26 mouse cellular contexts compared by ENCODE assay signal in the genomic region with DNA sequence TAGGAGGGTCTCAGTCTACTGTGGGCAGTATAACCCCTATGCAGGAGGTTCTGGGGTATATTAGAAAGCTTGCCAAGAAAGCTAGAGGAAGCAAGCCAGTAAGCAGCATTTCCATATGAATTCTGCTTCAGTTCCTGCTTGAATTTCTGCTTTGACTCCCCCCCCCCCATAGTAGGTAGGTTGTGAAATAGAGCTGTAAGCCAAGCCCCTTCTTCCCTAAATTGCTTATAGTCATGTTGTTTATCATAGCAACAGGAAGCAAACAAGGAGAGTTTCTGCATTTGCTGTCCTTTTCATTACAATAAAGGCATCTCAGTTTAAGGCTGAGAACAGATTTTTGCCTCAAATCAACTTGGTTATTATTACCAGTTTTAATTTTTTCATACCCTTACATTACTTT.
"Had no signal": no experiment of that assay in that cellular context is flagged by ENCODE, and none has a peak within 500 bp of the region (broad histone marks: within the 10 kb centered on the region; RNA-seq: fewer than 3 reads in every experiment).

No protein-coding gene starts in this region.

- H3K4me2 ChIP-seq: heart, embryonic 11.5 days; heart, embryonic 13.5 days; heart, embryonic 15.5 days; hindbrain, embryonic 13.5 days; hindbrain, embryonic 15.5 days; kidney, embryonic 15.5 days; limb, embryonic 12.5 days; liver, embryonic 13.5 days had no signal

- H3K9ac ChIP-seq: heart, embryonic 13.5 days; heart, embryonic 15.5 days; hindbrain, embryonic 13.5 days; hindbrain, embryonic 15.5 days; kidney, embryonic 15.5 days; limb, embryonic 12.5 days; liver, embryonic 13.5 days had no signal

- H3K9me3 ChIP-seq: heart, embryonic 13.5 days; heart, embryonic 15.5 days; hindbrain, embryonic 13.5 days; hindbrain, embryonic 15.5 days; kidney, embryonic 15.5 days; limb, embryonic 10.5 days; limb, embryonic 12.5 days; liver, embryonic 13.5 days had no signal

- H3K4me1 ChIP-seq: heart, embryonic 15.5 days; hindbrain, embryonic 15.5 days; limb, embryonic 10.5 days; limb, embryonic 12.5 days; liver, embryonic 13.5 days had no signal

- DNase-seq: gastrocnemius, adult 2 months; gastrocnemius, postnatal 10 days; gastrocnemius, postnatal 25 days; heart, adult 11 months; heart, adult 2 months; heart, postnatal 14 days; heart, postnatal 36 days; kidney, adult 11 months; kidney, adult 9 months; kidney, postnatal 14 days; kidney, postnatal 36 days; layer of hippocampus, adult 9-11 months; layer of hippocampus, postnatal 36 days; liver; liver, embryonic 13.5 days had no signal

- H3K4me3 ChIP-seq: gastrocnemius, adult 2 months; heart, adult 2 months; heart, embryonic 13.5 days; heart, embryonic 15.5 days; hindbrain, embryonic 13.5 days; hindbrain, embryonic 15.5 days; kidney, embryonic 15.5 days; limb, embryonic 10.5 days; limb, embryonic 12.5 days; liver, embryonic 13.5 days had no signal

- H3K27ac ChIP-seq: gastrocnemius, adult 2 months; heart, adult 2 months; heart, embryonic 13.5 days; heart, embryonic 15.5 days; hindbrain, embryonic 13.5 days; hindbrain, embryonic 15.5 days; hindbrain, postnatal 0 days; kidney, embryonic 15.5 days; kidney, postnatal 0 days; limb, embryonic 10.5 days; limb, embryonic 12.5 days; liver, embryonic 13.5 days had no signal

- ATAC-seq: hindbrain, postnatal 0 days; intestine, embryonic 16.5 days had no signal

- H3K27me3 ChIP-seq: heart, embryonic 13.5 days; heart, embryonic 15.5 days; hindbrain, embryonic 13.5 days; hindbrain, embryonic 15.5 days; kidney, embryonic 15.5 days; liver, embryonic 13.5 days had no signal

- H3K36me3 ChIP-seq: heart, embryonic 13.5 days; heart, embryonic 15.5 days; hindbrain, embryonic 13.5 days; hindbrain, embryonic 15.5 days; kidney, embryonic 15.5 days; limb, embryonic 10.5 days; limb, embryonic 12.5 days; liver, embryonic 13.5 days had no signal
